In genomic region chr17:5713141-5713540, GRCm38 (mm10) we compare ENCODE assay signal across 26 mouse cellular contexts.
DNase-seq lines count a peak whose midpoint lies in the region; ATAC-seq and TF ChIP-seq lines count a peak whose summit lies in the region.
"Had no signal": no experiment of that assay in that cellular context is flagged by ENCODE, and none has a peak within 500 bp of the region (broad histone marks: within the 10 kb centered on the region; RNA-seq: fewer than 3 reads in every experiment).

No protein-coding gene starts in this region.

- no peaks in the 10 kb centered on the region for H3K36me3 ChIP-seq in hindbrain, embryonic 10.5 days
- H3K36me3 ChIP-seq in hindbrain, embryonic 11.5 days (ENCODE audit: control insufficient read depth, insufficient read depth, low read length): no peaks in the 10 kb centered on the region
- no peaks in the 10 kb centered on the region for H3K36me3 ChIP-seq in midbrain, embryonic 15.5 days (replicated peaks)
- H3K36me3 ChIP-seq in midbrain, embryonic 16.5 days (ENCODE audit: control insufficient read depth, insufficient read depth, low read length): no peaks in the 10 kb centered on the region
- no peaks in the 10 kb centered on the region for H3K36me3 ChIP-seq in embryonic facial prominence, embryonic 10.5 days (replicated peaks)
- H3K36me3 ChIP-seq: kidney, embryonic 15.5 days; limb, embryonic 15.5 days had no signal

- H3K4me3 ChIP-seq in hindbrain, embryonic 10.5 days: no peak overlapping the region
- H3K4me3 ChIP-seq in hindbrain, embryonic 11.5 days (ENCODE audit: low read depth, low read length): no peak overlapping the region
- no peak overlapping the region for H3K4me3 ChIP-seq in midbrain, embryonic 15.5 days
- no peak overlapping the region for H3K4me3 ChIP-seq in midbrain, embryonic 16.5 days (ENCODE audit: low read depth, low read length)
- no peak overlapping the region for H3K4me3 ChIP-seq in cortical plate, adult 2 months (ENCODE audit: insufficient read depth, low read length)
- no peak overlapping the region for H3K4me3 ChIP-seq in embryonic facial prominence, embryonic 10.5 days
- H3K4me3 ChIP-seq: heart, adult 2 months; kidney, embryonic 15.5 days; limb, embryonic 15.5 days; liver, embryonic 15.5 days had no signal

- H3K9ac ChIP-seq in hindbrain, embryonic 11.5 days (ENCODE audit: low read depth, low read length): no peak overlapping the region
- no peak overlapping the region for H3K9ac ChIP-seq in midbrain, embryonic 15.5 days
- no peak overlapping the region for H3K9ac ChIP-seq in midbrain, embryonic 16.5 days (ENCODE audit: low read depth, low read length)
- H3K9ac ChIP-seq: kidney, embryonic 15.5 days; limb, embryonic 15.5 days; liver, embryonic 15.5 days had no signal

- peaks cover 29% of the 10 kb centered on the region for H3K4me1 ChIP-seq in hindbrain, embryonic 10.5 days (replicated peaks)
- peaks cover 3% of the 10 kb centered on the region; the same call in 1 of the 2 replicates for H3K4me1 ChIP-seq in hindbrain, embryonic 11.5 days (replicated peaks; ENCODE audit: control insufficient read depth, insufficient read depth, low read length)
- H3K4me1 ChIP-seq in midbrain, embryonic 15.5 days: peaks cover 14% of the 10 kb centered on the region
- H3K4me1 ChIP-seq in midbrain, embryonic 16.5 days (ENCODE audit: control insufficient read depth, insufficient read depth, low read length): no peaks in the 10 kb centered on the region; the same call in 1 of the 2 replicates
- 0 out of 2 replicates have a peak, but pooled peaks cover 2% of the 10 kb centered on the region for H3K4me1 ChIP-seq in cortical plate, adult 2 months (ENCODE audit: control insufficient read depth, insufficient read depth, low read length)
- peaks cover 41% of the 10 kb centered on the region for H3K4me1 ChIP-seq in embryonic facial prominence, embryonic 10.5 days
- H3K4me1 ChIP-seq: liver, embryonic 15.5 days had no signal

- no peak for TF ChIP-seq CTCF in cortical plate, adult 2 months (IDR thresholded peaks at IDR 0.05; ENCODE audit: extremely low read depth, insufficient read depth, low read length)

- H3K4me2 ChIP-seq in hindbrain, embryonic 11.5 days (replicated peaks; ENCODE audit: low read depth, low read length): no peak overlapping the region
- H3K4me2 ChIP-seq in midbrain, embryonic 15.5 days: no peak overlapping the region
- H3K4me2 ChIP-seq in midbrain, embryonic 16.5 days (ENCODE audit: low read length): no peak overlapping the region
- H3K4me2 ChIP-seq: kidney, embryonic 15.5 days; limb, embryonic 15.5 days; liver, embryonic 15.5 days; midbrain, embryonic 11.5 days had no signal

- TF ChIP-seq POLR2A in cortical plate, adult 2 months (IDR thresholded peaks at IDR 0.05; ENCODE audit: extremely low read depth, insufficient read depth, low read length): no peak

- peak overlapping the region; percentile 41; the same call in 1 of the 2 replicates for H3K27ac ChIP-seq in hindbrain, embryonic 10.5 days
- no peak overlapping the region for H3K27ac ChIP-seq in hindbrain, embryonic 11.5 days (ENCODE audit: low read depth, low read length)
- H3K27ac ChIP-seq in midbrain, embryonic 15.5 days: peak overlapping the region; percentile 41; the same call in 1 of the 2 replicates
- H3K27ac ChIP-seq in midbrain, embryonic 16.5 days (ENCODE audit: low read length): no peak overlapping the region
- peak overlapping the region; percentile 21 for H3K27ac ChIP-seq in cortical plate, adult 2 months (ENCODE audit: insufficient read depth, low read length)
- no peak overlapping the region for H3K27ac ChIP-seq in embryonic facial prominence, embryonic 10.5 days (replicated peaks)
- H3K27ac ChIP-seq: heart, adult 2 months; kidney, embryonic 15.5 days; limb, embryonic 15.5 days; liver, embryonic 15.5 days had no signal

- DNase-seq in hindbrain, embryonic 10.5 days (ENCODE audit: low spot score): no peak
- DNase-seq in hindbrain, embryonic 11.5 days (ENCODE audit: low spot score): no peak
- DNase-seq in thymus, postnatal 0 days (ENCODE audit: low spot score): no peak
- DNase-seq in embryonic facial prominence, embryonic 10.5 days (ENCODE audit: low spot score): no peak
- DNase-seq: adrenal gland, adult 8-10 months; cerebellum, adult 2 months; cerebellum, postnatal 25 days; embryo, embryonic 11 days; gastrocnemius, postnatal 25 days; heart, adult 2 months; kidney, adult 11 months; kidney, postnatal 36 days; left cerebral cortex, postnatal 4 days; right cerebral cortex, postnatal 25 days; spleen, adult 18-20 months had no signal

- no peak for ATAC-seq in hindbrain, embryonic 11.5 days (ENCODE audit: low FRiP score)
- no peak for ATAC-seq in midbrain, embryonic 15.5 days (replicated peaks)
- no peak for ATAC-seq in midbrain, embryonic 16.5 days
- ATAC-seq: activated CD4-positive, CD25-positive, alpha-beta regulatory T cell, adult 4 months; CD4-positive, CD25-positive, alpha-beta regulatory T cell, adult 4 months; forebrain, embryonic 16.5 days; Patski had no signal

- WGBS in hindbrain, embryonic 10.5 days: 51% methylated on average over 3 of the region's 3 CpGs
- WGBS in hindbrain, embryonic 11.5 days: 50% methylated on average over 3 of the region's 3 CpGs
- 43% methylated on average over 3 of the region's 3 CpGs for WGBS in midbrain, embryonic 15.5 days
- WGBS in midbrain, embryonic 16.5 days: 22% methylated on average over 3 of the region's 3 CpGs
- WGBS in embryonic facial prominence, embryonic 10.5 days: 56% methylated on average over 3 of the region's 3 CpGs

- no peaks in the 10 kb centered on the region for H3K9me3 ChIP-seq in hindbrain, embryonic 10.5 days
- no peaks in the 10 kb centered on the region for H3K9me3 ChIP-seq in hindbrain, embryonic 11.5 days (ENCODE audit: control insufficient read depth, low read length)
- H3K9me3 ChIP-seq in midbrain, embryonic 15.5 days: no peaks in the 10 kb centered on the region
- H3K9me3 ChIP-seq in midbrain, embryonic 16.5 days (replicated peaks; ENCODE audit: control insufficient read depth, low read length, poor library complexity, severe bottlenecking): no peaks in the 10 kb centered on the region
- no peaks in the 10 kb centered on the region for H3K9me3 ChIP-seq in embryonic facial prominence, embryonic 10.5 days
- H3K9me3 ChIP-seq: kidney, embryonic 15.5 days; limb, embryonic 15.5 days; liver, embryonic 15.5 days had no signal

- H3K27me3 ChIP-seq in hindbrain, embryonic 10.5 days (ENCODE audit: insufficient read depth, poor library complexity, severe bottlenecking): no peaks in the 10 kb centered on the region
- no peaks in the 10 kb centered on the region for H3K27me3 ChIP-seq in hindbrain, embryonic 11.5 days (ENCODE audit: control insufficient read depth, insufficient read depth, low read length)
- no peaks in the 10 kb centered on the region for H3K27me3 ChIP-seq in midbrain, embryonic 15.5 days (replicated peaks)
- H3K27me3 ChIP-seq in midbrain, embryonic 16.5 days (ENCODE audit: control insufficient read depth, insufficient read depth, low read depth, low read length): no peaks in the 10 kb centered on the region
- H3K27me3 ChIP-seq in embryonic facial prominence, embryonic 10.5 days (replicated peaks; ENCODE audit: low read depth, poor library complexity, severe bottlenecking): no peaks in the 10 kb centered on the region
- H3K27me3 ChIP-seq: kidney, embryonic 15.5 days; limb, embryonic 15.5 days; liver, embryonic 15.5 days; Patski had no signal

Comparison
In these comparisons a context has a peak if more than half of its experiments do, and no peak if none do; other contexts are left out.
1. H3K27ac ChIP-seq: peak in hindbrain, embryonic 10.5 days (single experiment), midbrain, embryonic 15.5 days (single experiment) and cortical plate, adult 2 months (single experiment); none in hindbrain, embryonic 11.5 days (single experiment), midbrain, embryonic 16.5 days (single experiment) and embryonic facial prominence, embryonic 10.5 days (single experiment).